Mouse (Mus musculus) layer of hippocampus, postnatal 14 days (tissue): ENCODE measurements at regions not wholly inside any gene's neighbourhood (a gene's known extent, or its start where the extent isn't known, plus 50 kb on each side); places are given as distances from the start of the nearest gene placed in this dataset.

Experiments
- DNase-seq, 2 experiments: peaks; one replicate each; pipeline ENCODE4 v3.0.0; 2021 to 2022; ENCODE audit warnings: low spot score in 2 of 2, mixed read lengths in 1 of 2

GRCm38 (mm10) chr11:84641601-84642000, 116.3 kb upstream of the Lhx1 start:
- DNase-seq = no peak

- no peak for DNase-seq
Observed at GRCm38 (mm10) chr11:84638353-84638752, 113.0 kb upstream of the Lhx1 start.

GRCm38 (mm10) chr11:84637268-84637667, 111.9 kb upstream of the Lhx1 start:
- DNase-seq = no peak

GRCm38 (mm10) chr11:84634990-84635389, 109.7 kb upstream of the Lhx1 start:
- no peak for DNase-seq

- DNase-seq = no peak
Observed at GRCm38 (mm10) chr11:84633300-84633699, 108.0 kb upstream of the Lhx1 start.

GRCm38 (mm10) chr11:84628111-84628510, 102.8 kb upstream of the Lhx1 start:
- peak; percentile 34 to 71 for DNase-seq

GRCm38 (mm10) chr11:84627685-84628084, 102.3 kb upstream of the Lhx1 start:
- no peak for DNase-seq

GRCm38 (mm10) chr11:84627259-84627658, 101.9 kb upstream of the Lhx1 start:
- peak in 1 of 2 experiments; percentile 24 for DNase-seq

- DNase-seq = no peak
Observed at GRCm38 (mm10) chr11:84624100-84624499, 98.8 kb upstream of the Lhx1 start.

GRCm38 (mm10) chr11:84619713-84620112, 94.4 kb upstream of the Lhx1 start:
- DNase-seq = no peak

- DNase-seq = no peak
Observed at GRCm38 (mm10) chr11:84618576-84618975, 93.2 kb upstream of the Lhx1 start.

- DNase-seq = no peak
Observed at GRCm38 (mm10) chr11:84612982-84613720, 87.8 kb upstream of the Lhx1 start.

- no peak for DNase-seq
Observed at GRCm38 (mm10) chr11:84611625-84611879, 86.2 kb upstream of the Lhx1 start.

GRCm38 (mm10) chr11:84610774-84611624, 85.7 kb upstream of the Lhx1 start:
- DNase-seq = no peak

- no peak for DNase-seq
Observed at GRCm38 (mm10) chr11:84604781-84605180, 79.4 kb upstream of the Lhx1 start.

- DNase-seq = no peak
Observed at GRCm38 (mm10) chr11:84599267-84599841, 74.0 kb upstream of the Lhx1 start.

GRCm38 (mm10) chr11:84597572-84598295, 72.4 kb upstream of the Lhx1 start:
- DNase-seq = no peak

GRCm38 (mm10) chr11:84592715-84593339, 67.5 kb upstream of the Lhx1 start:
- DNase-seq = peak in 1 of 2 experiments; percentile 10

- DNase-seq = no peak
Observed at GRCm38 (mm10) chr11:84587107-84587506, 61.8 kb upstream of the Lhx1 start.

GRCm38 (mm10) chr11:84585626-84586025, 60.3 kb upstream of the Lhx1 start:
- no peak for DNase-seq
